Mouse (Mus musculus) ovary, postnatal 36 days (tissue): ENCODE data around the gene A4galt.

ENCODE experiments used
- DNase-seq: peaks from one replicate; pipeline ENCODE4 v3.0.0; 2022; ENCODE audit warnings: low spot score, mixed read lengths

The A4galt gene

GRCm38 (mm10) chr15:83268428-83268827, 16.9 kb upstream of the A4galt start:
- DNase-seq: peak; percentile 56

- no peak for DNase-seq
Measured at GRCm38 (mm10) chr15:83265269-83265668, 13.7 kb upstream of the A4galt start.

- no peak for DNase-seq
Measured at GRCm38 (mm10) chr15:83263405-83263804, 11.8 kb upstream of the A4galt start.

- no peak for DNase-seq
Measured at GRCm38 (mm10) chr15:83257906-83258305, 6.3 kb upstream of the A4galt start.

- DNase-seq: no peak
Measured at GRCm38 (mm10) chr15:83256491-83256890, 4.9 kb upstream of the A4galt start.

- DNase-seq: no peak
Measured at GRCm38 (mm10) chr15:83255944-83256343, 4.4 kb upstream of the A4galt start.

- DNase-seq: no peak
Measured at GRCm38 (mm10) chr15:83255191-83255782, 3.7 kb upstream of the A4galt start.

GRCm38 (mm10) chr15:83254372-83255070, 2.9 kb upstream of the A4galt start:
- no peak for DNase-seq

GRCm38 (mm10) chr15:83252060-83252459, 486 bp upstream of the A4galt start:
- DNase-seq: no peak

GRCm38 (mm10) chr15:83250651-83251175, 861 bp downstream of the A4galt start:
- no peak for DNase-seq

GRCm38 (mm10) chr15:83249535-83250287, 1.9 kb downstream of the A4galt start:
- no peak for DNase-seq

- no peak for DNase-seq
Measured at GRCm38 (mm10) chr15:83248236-83248844, 3.2 kb downstream of the A4galt start.

GRCm38 (mm10) chr15:83244371-83244770, 7.2 kb downstream of the A4galt start:
- DNase-seq: no peak

- no peak for DNase-seq
Measured at GRCm38 (mm10) chr15:83241961-83242680, 9.5 kb downstream of the A4galt start.

- DNase-seq: no peak
Measured at GRCm38 (mm10) chr15:83241497-83241896, 10.1 kb downstream of the A4galt start.

GRCm38 (mm10) chr15:83237460-83238243, 13.9 kb downstream of the A4galt start:
- DNase-seq: no peak

GRCm38 (mm10) chr15:83236824-83237223, 14.8 kb downstream of the A4galt start:
- DNase-seq: no peak

GRCm38 (mm10) chr15:83233219-83233992, 18.2 kb downstream of the A4galt start:
- DNase-seq: peak; percentile 57

GRCm38 (mm10) chr15:83227559-83227958, 24.0 kb downstream of the A4galt start:
- no peak for DNase-seq

- DNase-seq: no peak
Measured at GRCm38 (mm10) chr15:83226871-83227270, 24.7 kb downstream of the A4galt start.
